Mouse (Mus musculus) spleen, adult 2 months (tissue): ENCODE measurements around the gene Cfap20. TPM values are rescaled to one million over a fixed set of nuclear protein-coding genes. Genes with fewer than 3 reads are reported as not detected.
A peak's percentile ranks its signal among the peaks of the same experiment; 100 is the strongest.

Experiments
- DNase-seq, 2 experiments: peaks; one replicate each; pipeline versions ENCODE4 v3.0.0 to v3.0.0-alpha.2; 2012 to 2021; ENCODE audit warnings: low spot score in 2 of 2, low read depth in 1 of 2
- H3K27ac ChIP-seq: fragments of 200-500 bp; 2 replicates; pipeline ENCODE4 v1.5.1; 2012; ENCODE audit warnings: low read length, inconsistent platforms; ENCODE audit not compliant: insufficient read depth
- H3K27me3 ChIP-seq: fragments of 200-500 bp; 2 replicates; pipeline ENCODE4 v1.6.1; 2012; ENCODE audit warnings: mild to moderate bottlenecking, moderate library complexity, low read length, inconsistent platforms; ENCODE audit not compliant: control insufficient read depth, insufficient read depth
- H3K36me3 ChIP-seq: fragments of 200-500 bp; 2 replicates; pipeline ENCODE4 v1.6.1; 2012; ENCODE audit warnings: mild to moderate bottlenecking, low read length, inconsistent platforms; ENCODE audit not compliant: control insufficient read depth, insufficient read depth
- H3K4me1 ChIP-seq: fragments of 200-500 bp; 2 replicates; pipeline ENCODE4 v1.6.1; 2011; ENCODE audit warnings: inconsistent platforms; ENCODE audit not compliant: control insufficient read depth, insufficient read depth, insufficient read length
- H3K4me3 ChIP-seq: fragments of 200-500 bp; 2 replicates; pipeline ENCODE4 v1.5.1; 2011; ENCODE audit warnings: mild to moderate bottlenecking, inconsistent platforms; ENCODE audit not compliant: insufficient read depth, insufficient read length; ENCODE audit errors: extremely low read depth
- CTCF ChIP-seq: fragments of 200-500 bp; IDR thresholded peaks from 2 replicates; pipeline ENCODE4 v1.5.1; 2011; ENCODE audit warnings: mild to moderate bottlenecking, inconsistent platforms; ENCODE audit not compliant: insufficient read depth, insufficient read length, insufficient replicate concordance; ENCODE audit errors: extremely low read depth
- POLR2A ChIP-seq: fragments of 200-500 bp; IDR thresholded peaks from 2 replicates; pipeline ENCODE4 v1.6.1; 2011; ENCODE audit warnings: low read depth, low read length, inconsistent platforms
- WGBS: fragments of 180-500 bp; shearing (Covaris S2); methylation state at CpG from one replicate; pipeline ENCODE4 v1.1.7; 2018; 5-methylcytosine and 5-hydroxymethylcytosine counted together
- polyA plus RNA-seq: library from polyadenylated mRNA; depleted of rRNA; stranded (reverse); fragments of >200 nt; gene quantifications from 2 replicates; pipeline ENCODE4 v1.2.3, GENCODE M21; 2012; rRNA removed

Gene Cfap20
- 21.7 and 33.3 TPM in 2 replicates for polyA plus RNA-seq

GRCm38 (mm10) chr8:95434686-95435439 lies at the start of gene Cfap20:
Gene Cfap20 (minus strand): TSS chr8:95434869.
- Histone ChIP-seq H3K27ac (peak within 1 kb of the TSS; percentile 83), H3K27me3 (no peaks in the 10 kb centered on the region), H3K4me1 (no peaks in the 10 kb centered on the region; the same call in 1 of the 2 replicates), H3K4me3 (peak within 1 kb of the TSS; percentile 85), H3K36me3 (no peaks in the 10 kb centered on the region)
- WGBS = 1% methylated on average over 51 of the region's 51 CpGs
- DNase-seq = peak; percentile 99
- TF ChIP-seq CTCF (no peak), POLR2A (peak; percentile 27; the same call in 1 of the 2 replicates)

- 97% methylated on average over 4 of the region's 4 CpGs for WGBS
- Histone ChIP-seq H3K27me3 (no peaks in the 10 kb centered on the region), H3K27ac (no peak overlapping the region), H3K4me3 (no peak overlapping the region), H3K36me3 (peaks cover 30% of the 10 kb centered on the region), H3K4me1 (peaks cover 2% of the 10 kb centered on the region; the same call in 1 of the 2 replicates)
- TF ChIP-seq POLR2A = no peak
- no peak for TF ChIP-seq CTCF
- no peak for DNase-seq
Measured at GRCm38 (mm10) chr8:95470008-95470407, 35.3 kb upstream of the Cfap20 start.

GRCm38 (mm10) chr8:95468995-95469394 lies 34.3 kb upstream of the Cfap20 start:
- no peak overlapping the region for H3K4me3 ChIP-seq
- DNase-seq = no peak
- no peaks in the 10 kb centered on the region for H3K27me3 ChIP-seq
- TF ChIP-seq CTCF = no peak
- TF ChIP-seq POLR2A = no peak
- 62% methylated on average over 3 of the region's 3 CpGs for WGBS
- peaks cover 32% of the 10 kb centered on the region for H3K36me3 ChIP-seq
- H3K27ac ChIP-seq = no peak overlapping the region
- peaks cover 2% of the 10 kb centered on the region; the same call in 1 of the 2 replicates for H3K4me1 ChIP-seq

- 91% methylated on average over 2 of the region's 2 CpGs for WGBS
- H3K4me1 ChIP-seq = peaks cover 2% of the 10 kb centered on the region; the same call in 1 of the 2 replicates
- no peak overlapping the region for H3K4me3 ChIP-seq
- H3K36me3 ChIP-seq = peaks cover 20% of the 10 kb centered on the region
- no peak for TF ChIP-seq CTCF
- TF ChIP-seq POLR2A = no peak
- H3K27ac ChIP-seq = no peak overlapping the region
- DNase-seq = no peak
- no peaks in the 10 kb centered on the region for H3K27me3 ChIP-seq
Measured at GRCm38 (mm10) chr8:95466543-95466942, 31.9 kb upstream of the Cfap20 start.

- peaks cover 36% of the 10 kb centered on the region for H3K36me3 ChIP-seq
- H3K27me3 ChIP-seq = no peaks in the 10 kb centered on the region
Measured at GRCm38 (mm10) chr8:95452518-95452917, 17.8 kb upstream of the Cfap20 start.

DNA sequence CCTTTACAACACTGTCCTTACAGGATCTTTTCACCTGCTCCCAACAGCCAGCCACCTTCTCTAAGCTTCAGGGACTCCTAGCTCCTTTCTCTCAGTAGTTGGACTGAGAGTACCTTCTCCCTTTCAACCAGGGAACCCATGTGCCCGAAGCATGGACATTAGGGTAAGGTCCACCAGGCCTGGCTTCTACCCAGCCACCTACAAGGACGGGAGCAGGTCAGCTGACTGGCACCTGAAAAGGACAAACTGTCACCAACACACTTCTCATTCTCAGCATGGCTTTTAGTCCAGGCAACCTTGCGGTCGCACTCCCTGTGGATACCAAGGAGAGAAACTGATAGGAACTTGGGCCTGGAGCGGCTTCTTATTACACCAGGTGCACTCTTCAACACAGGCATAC lies 15.6 kb upstream of the Cfap20 start:
- Histone ChIP-seq H3K4me1 (no peaks in the 10 kb centered on the region), H3K4me3 (no peak overlapping the region), H3K36me3 (peaks cover 23% of the 10 kb centered on the region), H3K27ac (no peak overlapping the region), H3K27me3 (no peaks in the 10 kb centered on the region)
- DNase-seq = no peak
- no peak for TF ChIP-seq POLR2A
- TF ChIP-seq CTCF = no peak
- WGBS = 98% methylated on average over 5 of the region's 5 CpGs

More at GRCm38 (mm10) chr8:95452518-95452917, 17.8 kb upstream of the Cfap20 start:
- Histone ChIP-seq H3K27ac (no peak overlapping the region), H3K4me1 (no peaks in the 10 kb centered on the region), H3K4me3 (no peak overlapping the region)
- WGBS = 73% methylated on average over 8 of the region's 8 CpGs
- no peak for TF ChIP-seq CTCF
- TF ChIP-seq POLR2A = no peak
- no peak for DNase-seq

DNA sequence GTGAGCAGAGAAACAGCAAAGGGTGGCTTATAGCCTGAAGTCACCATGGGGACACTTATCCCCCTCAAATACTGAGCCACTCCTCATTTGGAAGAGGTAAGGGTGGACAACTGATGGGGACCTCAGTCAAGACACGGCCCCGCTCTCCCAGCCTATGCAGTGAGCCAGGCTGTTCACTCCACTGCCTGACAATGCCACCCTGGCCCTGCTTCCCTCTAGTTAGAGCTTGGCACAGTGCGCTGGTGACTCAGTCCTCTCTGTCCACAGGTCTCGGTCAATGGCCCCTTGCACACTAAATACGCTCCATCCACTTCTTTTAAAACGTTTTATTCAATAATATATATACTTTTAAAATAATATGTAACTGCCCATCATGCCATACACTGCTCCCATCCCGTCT lies 13.0 kb upstream of the Cfap20 start:
- TF ChIP-seq CTCF (no peak), POLR2A (no peak)
- H3K36me3 ChIP-seq = peaks cover 13% of the 10 kb centered on the region

More for the DNA sequence above, 13.0 kb upstream of the Cfap20 start:
- Histone ChIP-seq H3K4me3 (no peak overlapping the region), H3K4me1 (no peaks in the 10 kb centered on the region), H3K27me3 (no peaks in the 10 kb centered on the region), H3K27ac (no peak overlapping the region)
- WGBS = 91% methylated on average over 7 of the region's 7 CpGs
- DNase-seq = no peak
